Mouse (Mus musculus) liver, embryonic 15.5 days (tissue): ENCODE data around the gene Gm49630. TPM values are rescaled to one million over a fixed set of nuclear protein-coding genes. Genes with fewer than 3 reads are reported as not detected.
"Not testable (repeated sequence)": the region's sequence is repeated elsewhere in the genome, so short reads cannot be mapped to it uniquely, and the experiment has no call there.

Experiments
- ATAC-seq: fragments of 200-750 bp; cut with Nextera tagmentation; 2 replicates; pipeline ENCODE4 v1.8.0; 2017; ENCODE audit warnings: moderate number of reproducible peaks, mild to moderate bottlenecking, moderate library complexity; ENCODE audit not compliant: insufficient read depth
- H3K27ac ChIP-seq: fragments of 300-500 bp; sonication (generic); replicated peaks from 2 replicates; pipeline ENCODE4 v1.5.1; 2015; ENCODE audit warnings: mild to moderate bottlenecking, inconsistent platforms
- H3K27me3 ChIP-seq: fragments of 300-500 bp; sonication (generic); 2 replicates; pipeline ENCODE4 v1.6.1; 2015; ENCODE audit warnings: mild to moderate bottlenecking, inconsistent platforms
- H3K36me3 ChIP-seq: fragments of 300-500 bp; sonication (generic); replicated peaks from 2 replicates; pipeline ENCODE4 v1.6.1; 2015; ENCODE audit warnings: moderate library complexity, mild to moderate bottlenecking, inconsistent platforms
- H3K4me1 ChIP-seq: fragments of 300-500 bp; sonication (generic); replicated peaks from 2 replicates; pipeline ENCODE4 v1.6.1; 2015; ENCODE audit warnings: inconsistent platforms
- H3K4me2 ChIP-seq: fragments of 300-500 bp; sonication (generic); 2 replicates; pipeline ENCODE4 v1.6.1; 2015; ENCODE audit warnings: moderate library complexity, mild to moderate bottlenecking, inconsistent platforms
- H3K4me3 ChIP-seq: fragments of 300-500 bp; sonication (generic); replicated peaks from 2 replicates; pipeline ENCODE4 v1.5.1; 2015; ENCODE audit warnings: mild to moderate bottlenecking, inconsistent platforms
- H3K9ac ChIP-seq: fragments of 300-500 bp; sonication (generic); 2 replicates; pipeline ENCODE4 v1.6.1; 2015; ENCODE audit warnings: moderate library complexity, mild to moderate bottlenecking, inconsistent platforms
- H3K9me3 ChIP-seq: fragments of 300-500 bp; sonication (generic); replicated peaks from 2 replicates; pipeline ENCODE4 v1.6.1; 2016; ENCODE audit warnings: inconsistent platforms
- WGBS: fragments of 180-500 bp; shearing (Covaris S2); methylation state at CpG from one replicate; pipeline ENCODE4 v1.1.7; 2015; ENCODE audit warnings: mixed read lengths; ENCODE audit not compliant: insufficient replicate concordance; 5-methylcytosine and 5-hydroxymethylcytosine counted together
- polyA plus RNA-seq: library from polyadenylated mRNA; unstranded; fragments of >200 nt; fragmentation: Nextera tagmentation; extraction: Ambion mirVana; gene quantifications from 2 replicates; pipeline ENCODE4 v1.2.1, GENCODE M21; 2015

The Gm49630 gene
- polyA plus RNA-seq, 1 experiment from 2014 or later = not detected

DNA sequence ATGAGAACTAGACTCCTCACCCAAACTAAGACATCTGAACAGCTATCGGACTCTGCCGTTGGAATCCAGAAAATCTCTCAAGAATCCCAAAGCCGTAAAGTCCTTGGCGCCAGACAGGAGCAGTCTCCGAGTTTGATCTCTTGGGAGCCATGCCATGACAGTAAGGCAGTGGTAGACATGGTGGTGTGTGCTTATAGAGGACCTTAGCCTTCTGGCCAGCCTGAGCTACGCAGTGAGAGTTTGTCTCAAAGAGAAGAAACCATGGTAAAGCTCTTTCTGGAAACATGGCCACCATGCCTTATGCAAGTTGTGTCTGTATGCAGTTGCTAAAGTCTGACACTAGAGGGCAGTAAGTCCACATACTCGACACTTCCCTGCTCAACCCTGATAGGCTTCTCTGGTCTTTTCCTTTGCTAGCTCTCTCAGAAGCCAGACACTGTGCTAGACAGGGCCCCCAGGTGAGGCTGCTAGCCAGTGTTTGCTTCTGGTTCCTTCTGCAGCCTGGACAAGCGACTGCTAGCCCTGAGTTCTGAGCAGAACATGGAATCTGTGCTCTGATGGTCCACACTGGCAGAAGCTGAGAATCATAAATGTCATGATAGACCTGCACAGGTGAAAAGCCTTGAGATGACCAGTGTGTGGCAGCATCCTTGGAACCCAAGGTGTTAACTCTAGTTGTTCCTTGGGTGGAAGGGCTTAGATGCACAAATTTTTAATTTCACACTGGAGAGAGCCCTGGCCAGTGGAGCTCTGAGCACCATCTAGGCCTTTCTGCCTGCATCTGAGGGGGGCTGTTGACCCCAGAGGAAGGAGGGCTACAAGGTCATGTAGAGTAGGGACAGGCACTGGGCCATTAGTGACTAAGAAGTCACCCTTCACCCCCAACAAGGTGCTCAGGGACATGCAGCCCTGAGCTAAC lies 65.2 kb downstream of the Gm49630 start:
- not testable (repeated sequence) for H3K4me3 ChIP-seq, H3K9me3 ChIP-seq, H3K9ac ChIP-seq, H3K4me1 ChIP-seq, H3K27me3 ChIP-seq, H3K27ac ChIP-seq, H3K4me2 ChIP-seq, H3K36me3 ChIP-seq
- WGBS = 44% methylated on average over 8 of the region's 8 CpGs
- ATAC-seq = peak; percentile 31; the same call in 1 of the 2 replicates

Other genes starting within 250 kb of the Gm49630 start
- gene Rps6ka2, start 201.9 kb downstream of the Gm49630 start, polyA plus RNA-seq = 1.1 and 1.3 TPM in 2 replicates
- not detected in 2 replicates for gene Tcp10a, start 47.3 kb downstream of the Gm49630 start, polyA plus RNA-seq
- 0.05 and 0.07 TPM in 2 replicates for gene Ttll2, start 19.3 kb downstream of the Gm49630 start, polyA plus RNA-seq
- 0.53 and 0.73 TPM in 2 replicates for gene Unc93a2, start 13.5 kb upstream of the Gm49630 start, polyA plus RNA-seq